Mouse (Mus musculus) layer of hippocampus, adult 11-12 months (tissue): ENCODE results near the gene Gm12184.
A peak's percentile ranks its signal among the peaks of the same experiment; 100 is the strongest.
"Not testable (repeated sequence)": the region's sequence is repeated elsewhere in the genome, so short reads cannot be mapped to it uniquely, and the experiment has no call there.

ENCODE experiments used
- DNase-seq: peaks from one replicate; pipeline ENCODE4 v3.0.0; 2022; ENCODE audit warnings: low spot score

Gene Gm12184

GRCm38 (mm10) chr11:48822768-48823512 is 3.5 kb downstream of the Gm12184 start:
- DNase-seq, result no peak

- not testable (repeated sequence) for DNase-seq
These were observed 5.2 kb downstream of the Gm12184 start for GRCm38 (mm10) chr11:48821299-48821698.

GRCm38 (mm10) chr11:48820308-48820674 is 6.2 kb downstream of the Gm12184 start:
- DNase-seq, result no peak

- no peak for DNase-seq
These were observed 6.7 kb downstream of the Gm12184 start for GRCm38 (mm10) chr11:48819614-48820307.

DNA sequence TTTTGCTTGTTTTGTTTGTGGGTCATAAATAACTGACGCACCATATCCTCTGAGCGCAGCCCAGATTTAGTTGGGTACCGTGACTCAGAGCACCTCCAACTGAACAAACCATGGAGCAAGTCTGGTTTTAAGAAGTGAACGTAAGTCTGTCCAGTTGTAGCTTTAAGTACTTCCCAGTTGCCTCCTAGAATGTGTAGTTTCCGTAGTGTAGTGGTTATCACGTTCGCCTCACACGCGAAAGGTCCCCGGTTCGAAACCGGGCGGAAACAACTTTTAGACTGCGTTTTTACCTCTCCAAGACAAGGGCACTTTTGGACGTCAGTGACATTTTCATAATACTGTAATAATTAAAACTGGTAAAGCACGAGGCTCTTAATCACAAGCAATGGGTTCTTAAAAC is 8.1 kb downstream of the Gm12184 start:
- peak; percentile 92 for DNase-seq

- no peak for DNase-seq
These were observed 8.7 kb downstream of the Gm12184 start for GRCm38 (mm10) chr11:48817794-48818193.

- DNase-seq, result peak; percentile 98
These were observed 9.4 kb downstream of the Gm12184 start, which contains the start of gene Trim41 for GRCm38 (mm10) chr11:48816800-48817665. Gene Trim41, minus strand, starts transcription at chr11:48817353.

DNA sequence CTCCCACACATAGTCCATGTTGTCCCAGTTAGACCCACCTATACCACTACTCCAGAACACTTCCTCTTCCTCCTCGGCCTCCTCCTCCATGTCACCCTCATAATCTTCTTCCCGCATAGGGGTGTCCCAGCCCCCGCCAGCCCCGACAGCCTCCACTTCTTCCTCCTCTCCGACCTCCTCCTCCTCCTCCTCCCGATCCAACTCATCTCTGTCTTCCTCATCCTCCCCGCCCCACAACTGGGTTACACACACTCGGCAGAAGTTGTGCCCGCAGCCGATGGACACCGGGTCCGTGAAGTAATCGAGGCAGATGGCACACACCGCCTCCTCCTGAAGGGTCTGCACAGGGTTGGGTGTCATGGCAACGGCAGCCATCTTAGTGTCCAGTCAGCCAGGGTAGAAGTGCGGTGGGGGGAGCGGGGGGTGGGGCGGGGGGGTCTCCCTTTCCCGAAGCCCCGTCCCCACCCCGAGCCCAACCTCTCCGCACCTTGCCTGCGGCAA is 10.1 kb downstream of the Gm12184 start:
- peak; percentile 61 for DNase-seq

DNA sequence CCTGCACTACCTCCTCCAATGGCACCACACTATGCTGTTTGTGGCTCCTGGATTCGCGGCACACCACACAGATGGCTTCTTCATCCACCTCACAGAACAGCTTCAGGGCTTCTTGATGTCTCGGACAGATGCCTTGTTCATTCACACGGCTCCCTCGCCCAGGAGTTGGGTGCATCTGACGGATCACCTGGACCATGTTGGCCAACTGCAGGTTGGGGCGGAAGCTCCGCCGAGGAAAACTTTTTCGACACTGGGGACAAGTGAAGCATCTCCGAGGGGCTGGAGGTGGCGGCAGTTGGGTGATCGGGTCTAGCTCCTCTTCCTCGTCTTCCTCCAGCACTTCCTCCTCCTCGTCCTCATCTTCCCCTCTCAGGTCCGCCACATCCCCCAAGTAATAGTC is 10.6 kb downstream of the Gm12184 start:
- no peak for DNase-seq

DNA sequence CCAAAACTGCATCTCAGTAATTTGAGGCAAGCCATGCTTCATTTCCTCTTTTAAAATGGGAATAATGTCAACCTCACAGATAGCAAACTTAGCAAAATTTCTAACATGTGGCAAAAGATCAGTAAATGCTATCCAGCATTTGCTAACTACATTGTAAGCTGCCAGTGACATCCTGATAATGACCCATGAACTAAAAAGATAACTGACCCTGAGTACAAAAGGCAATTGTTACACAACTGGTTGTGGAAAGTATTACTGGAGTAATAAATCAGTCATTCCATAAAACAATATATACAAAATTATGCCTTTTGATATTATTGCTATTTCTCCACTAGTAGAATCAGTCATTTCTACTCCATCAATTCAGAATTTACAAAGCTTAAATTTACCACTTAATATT is 12.7 kb downstream of the Gm12184 start:
- DNase-seq, result no peak

- no peak for DNase-seq
These were observed 16.3 kb downstream of the Gm12184 start for GRCm38 (mm10) chr11:48810142-48810541.

GRCm38 (mm10) chr11:48809434-48809830 is 17.0 kb downstream of the Gm12184 start:
- DNase-seq, result no peak

GRCm38 (mm10) chr11:48808737-48809433 is 17.6 kb downstream of the Gm12184 start:
- DNase-seq, result no peak

GRCm38 (mm10) chr11:48808304-48808646 is 18.2 kb downstream of the Gm12184 start:
- no peak for DNase-seq

DNA sequence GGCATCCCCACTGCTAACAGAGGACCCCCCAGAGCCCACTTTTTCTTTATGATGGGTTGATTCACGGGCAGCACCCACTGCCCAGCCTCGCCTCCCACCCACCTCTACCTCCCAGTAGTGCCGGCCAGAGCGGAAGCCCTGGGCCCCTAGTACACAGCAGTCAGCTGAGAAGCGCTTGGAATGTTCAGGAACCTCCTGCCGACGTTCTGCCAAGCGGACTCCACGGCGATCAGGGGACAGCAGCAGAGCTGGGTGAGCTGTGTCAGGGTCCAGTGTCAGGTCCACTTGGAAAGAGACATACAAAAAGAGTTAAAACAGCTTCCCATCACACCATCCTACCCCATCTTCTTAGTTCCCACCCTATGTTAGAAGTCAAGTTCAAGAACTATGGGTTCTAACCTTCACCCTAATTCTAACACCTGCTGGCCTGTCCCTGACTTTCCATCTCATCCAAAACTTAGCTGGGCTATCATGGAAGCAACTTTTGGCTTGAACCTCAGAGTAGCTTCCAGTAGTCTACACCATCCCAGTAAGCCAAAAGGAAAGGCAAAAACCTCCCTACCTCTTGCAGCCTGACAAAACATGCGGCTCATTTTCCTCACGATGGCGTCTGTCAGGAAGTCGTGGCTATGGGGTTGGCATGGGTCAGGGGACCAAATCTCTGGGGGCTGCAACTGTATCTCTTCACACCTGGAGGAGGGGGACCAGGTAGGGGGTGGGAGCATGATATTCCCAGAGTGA is 18.7 kb downstream of the Gm12184 start:
- DNase-seq, result no peak

DNA sequence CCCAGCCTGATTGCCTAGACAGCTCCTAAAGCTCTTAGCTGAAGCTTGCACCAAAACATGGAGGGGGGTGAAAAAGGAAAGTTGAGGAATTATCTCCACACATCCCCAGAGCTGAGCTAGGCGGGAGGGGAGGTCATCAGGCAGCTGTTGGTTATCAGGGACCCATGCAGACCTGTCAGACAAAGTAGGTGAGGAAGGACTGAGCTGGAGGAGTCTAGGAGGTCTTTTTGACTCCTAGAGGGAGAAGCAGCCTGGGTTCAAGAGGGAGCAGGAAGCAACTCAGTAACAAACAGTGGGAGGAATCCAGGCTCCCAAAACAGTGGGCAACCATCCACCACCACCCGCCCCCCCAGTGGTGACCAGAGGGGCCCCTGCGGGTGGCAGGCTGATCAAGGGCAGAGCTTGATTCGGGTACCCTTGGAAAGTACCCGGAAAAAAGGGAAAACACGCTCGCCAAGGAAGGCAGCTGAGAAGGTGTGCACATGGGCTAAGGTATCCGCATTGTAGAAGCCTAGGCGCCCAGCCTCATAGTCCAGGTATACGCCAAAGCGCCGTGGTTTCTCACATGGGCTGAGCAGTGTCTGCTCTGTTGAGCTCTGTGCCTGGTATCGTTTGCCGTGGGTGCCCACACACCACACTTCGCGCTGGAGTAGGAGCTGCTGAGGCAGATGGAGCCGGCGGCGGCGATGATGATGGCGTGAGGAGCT is 19.4 kb downstream of the Gm12184 start:
- DNase-seq, result peak; percentile 54

DNA sequence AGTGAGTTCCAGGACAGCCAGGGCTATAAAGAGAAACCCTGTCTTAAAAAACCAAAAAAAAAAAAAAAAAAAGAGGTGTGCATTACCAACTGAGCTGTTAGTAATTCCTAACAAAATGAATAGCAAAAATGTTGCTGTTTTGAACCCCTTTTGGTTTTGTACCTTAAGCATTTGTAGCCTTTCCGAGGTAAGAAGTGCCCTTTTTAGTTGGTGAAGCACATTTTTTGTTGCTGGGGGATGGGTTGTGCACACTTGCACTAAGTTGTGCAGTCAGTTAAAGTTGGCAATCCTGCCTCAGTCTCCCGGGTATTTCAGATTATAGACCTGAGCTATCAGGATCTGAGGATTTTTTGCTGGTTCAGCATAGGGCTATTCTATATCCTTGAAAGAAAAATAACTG is 21.5 kb downstream of the Gm12184 start:
- no peak for DNase-seq

GRCm38 (mm10) chr11:48803988-48804387 is 22.5 kb downstream of the Gm12184 start:
- DNase-seq, result no peak

GRCm38 (mm10) chr11:48801831-48802772 is 24.4 kb downstream of the Gm12184 start:
- DNase-seq, result no peak
